Mouse (Mus musculus) G1E (cell line): ENCODE measurements around the gene RPS10-NUDT3. TPM values are rescaled to one million over a fixed set of nuclear protein-coding genes. Genes with fewer than 3 reads are reported as not detected.

Experiments used
- ATAC-seq: 2 replicates; pipeline ENCODE4 v1.8.0; 2016; ENCODE audit warnings: mild to moderate bottlenecking; ENCODE audit not compliant: insufficient number of reproducible peaks, poor library complexity, low FRiP score, severe bottlenecking; ENCODE audit errors: extremely low read depth
- DNase-seq: peaks from one replicate; pipeline ENCODE4 v3.0.0; 2012; ENCODE audit warnings: low spot score
- H3K27me3 ChIP-seq: 2 replicates; pipeline ENCODE4 v1.6.1; 2012; ENCODE audit warnings: mild to moderate bottlenecking, low read length, inconsistent platforms; ENCODE audit not compliant: insufficient read depth
- H3K36me3 ChIP-seq: replicated peaks from 2 replicates; pipeline ENCODE3; 2012; ENCODE audit warnings: mild to moderate bottlenecking, inconsistent platforms
- H3K4me1 ChIP-seq: 2 replicates; pipeline ENCODE4 v1.6.1; 2012; ENCODE audit warnings: low read depth, low read length, inconsistent platforms, mixed read lengths; ENCODE audit not compliant: insufficient read depth
- H3K4me3 ChIP-seq: 2 replicates; pipeline ENCODE4 v1.5.1; 2012; ENCODE audit warnings: low read depth, mild to moderate bottlenecking, inconsistent platforms, low read length, moderate library complexity, mixed read lengths
- H3K9me3 ChIP-seq: replicated peaks from 2 replicates; pipeline ENCODE4 v1.6.1; 2012; ENCODE audit warnings: inconsistent platforms
- CTCF ChIP-seq: IDR thresholded peaks from 2 replicates; pipeline ENCODE4 v1.5.1; 2012; ENCODE audit warnings: low read depth, low read length, inconsistent platforms, mixed read lengths
- GATA1 ChIP-seq: IDR thresholded peaks from 2 replicates; pipeline ENCODE4 v1.6.1; 2012; ENCODE audit warnings: borderline replicate concordance, low read length, inconsistent platforms, mixed read lengths
- GATA2 ChIP-seq: IDR thresholded peaks from 2 replicates; pipeline ENCODE4 v1.6.1; 2012; ENCODE audit warnings: low read depth, low read length, inconsistent platforms, borderline replicate concordance
- POLR2AphosphoS5 ChIP-seq: IDR thresholded peaks from 2 replicates; pipeline ENCODE4 v1.6.1; 2012; ENCODE audit warnings: low read depth, low read length, inconsistent platforms; ENCODE audit not compliant: insufficient replicate concordance
- TAL1 ChIP-seq: conservative IDR thresholded peaks from 2 replicates; pipeline ENCODE4 v1.6.1; 2012; ENCODE audit warnings: low read depth, low read length, inconsistent platforms, mixed read lengths
- polyA plus RNA-seq: library from polyadenylated mRNA; stranded (reverse); fragments of >175 nt; gene quantifications from 2 replicates; pipeline ENCODE4 v1.2.3, GENCODE M21; 2012
- total RNA-seq, 2 experiments: library from RNA; stranded (forward) in 1 of 2; stranded (reverse) in 1 of 2; fragments of 200-1000 nt in 1 of 2; fragments of >200 nt in 1 of 2; fragmentation: Nextera tagmentation in 1 of 2; gene quantifications; 2 replicates each; pipeline ENCODE4 v1.2.3; 2014 to 2017

RPS10-NUDT3 gene
- total and polyA plus RNA-seq, 3 experiments, result not detected

- peak overlapping the region; percentile 95 for H3K4me3 ChIP-seq
- peaks cover 61% of the 10 kb centered on the region for H3K4me1 ChIP-seq
- no peak for TF ChIP-seq TAL1
- TF ChIP-seq POLR2AphosphoS5, result 0 out of 2 replicates have a peak, but pooled peaks have one; percentile 30
- H3K36me3 ChIP-seq, result peaks cover 48% of the 10 kb centered on the region
- ATAC-seq (no peak), DNase-seq (no peak)
- no peaks in the 10 kb centered on the region for H3K27me3 ChIP-seq
- no peaks in the 10 kb centered on the region for H3K9me3 ChIP-seq
Measured at GRCm38 (mm10) chr17:27558845-27559244, 76.2 kb downstream of the RPS10-NUDT3 start.

DNA sequence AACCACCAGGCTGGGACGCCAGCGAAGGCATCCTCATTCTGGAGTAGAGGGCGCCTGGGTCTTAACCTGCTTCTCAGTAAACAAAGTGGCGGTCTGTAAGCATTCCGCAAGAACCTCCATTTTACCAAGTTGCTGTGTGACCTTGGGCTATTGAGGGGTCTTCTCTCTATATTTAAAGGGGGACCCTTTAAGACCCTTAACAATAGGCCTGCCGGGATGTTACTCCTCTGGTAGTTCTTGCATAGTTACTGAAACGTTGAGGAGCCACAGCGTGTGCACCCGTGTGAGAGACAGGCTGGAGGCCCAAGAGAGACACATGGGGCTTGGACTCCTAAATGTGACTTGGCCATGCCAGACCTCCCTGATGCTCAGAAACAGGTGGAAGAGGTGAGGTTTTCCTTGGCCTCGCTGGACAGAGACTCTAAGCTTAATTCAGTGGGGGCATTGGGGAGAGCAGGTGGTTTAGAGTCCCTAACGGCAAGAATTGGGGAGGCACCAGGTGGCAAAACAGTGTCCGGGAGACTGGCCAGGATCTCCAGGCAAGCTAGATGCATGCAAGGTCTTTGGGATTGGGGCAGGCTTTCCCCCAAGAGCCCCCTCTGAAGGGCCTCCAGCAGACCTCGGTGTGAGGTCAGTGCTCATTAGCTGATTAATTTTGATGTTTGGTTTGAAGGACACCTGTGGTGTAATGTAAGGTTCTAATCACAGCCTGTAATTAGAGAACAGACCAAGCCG is 76.9 kb downstream of the RPS10-NUDT3 start:
- Histone ChIP-seq H3K27me3 (no peaks in the 10 kb centered on the region), H3K4me1 (peaks cover 63% of the 10 kb centered on the region), H3K4me3 (peak overlapping the region; percentile 95), H3K9me3 (no peaks in the 10 kb centered on the region), H3K36me3 (peaks cover 44% of the 10 kb centered on the region)
- ATAC-seq, result no peak
- no peak for TF ChIP-seq GATA2
- no peak for TF ChIP-seq POLR2AphosphoS5
- TF ChIP-seq TAL1, result no peak
- no peak for TF ChIP-seq GATA1
- no peak for TF ChIP-seq CTCF
- DNase-seq, result no peak

- H3K4me1 ChIP-seq, result peaks cover 70% of the 10 kb centered on the region
- TF ChIP-seq GATA1, result no peak
- no peak for TF ChIP-seq CTCF
- TF ChIP-seq GATA2, result no peak
- TF ChIP-seq TAL1, result no peak
- no peak for TF ChIP-seq POLR2AphosphoS5
- H3K27me3 ChIP-seq, result no peaks in the 10 kb centered on the region
- peaks cover 51% of the 10 kb centered on the region for H3K36me3 ChIP-seq
- H3K9me3 ChIP-seq, result no peaks in the 10 kb centered on the region
- H3K4me3 ChIP-seq, result peak overlapping the region; percentile 95
- DNase-seq, result peak; percentile 55
- 0 out of 2 replicates have a peak, but pooled peaks have one; percentile 5 for ATAC-seq
Measured at GRCm38 (mm10) chr17:27557181-27557926, 77.7 kb downstream of the RPS10-NUDT3 start.

DNA sequence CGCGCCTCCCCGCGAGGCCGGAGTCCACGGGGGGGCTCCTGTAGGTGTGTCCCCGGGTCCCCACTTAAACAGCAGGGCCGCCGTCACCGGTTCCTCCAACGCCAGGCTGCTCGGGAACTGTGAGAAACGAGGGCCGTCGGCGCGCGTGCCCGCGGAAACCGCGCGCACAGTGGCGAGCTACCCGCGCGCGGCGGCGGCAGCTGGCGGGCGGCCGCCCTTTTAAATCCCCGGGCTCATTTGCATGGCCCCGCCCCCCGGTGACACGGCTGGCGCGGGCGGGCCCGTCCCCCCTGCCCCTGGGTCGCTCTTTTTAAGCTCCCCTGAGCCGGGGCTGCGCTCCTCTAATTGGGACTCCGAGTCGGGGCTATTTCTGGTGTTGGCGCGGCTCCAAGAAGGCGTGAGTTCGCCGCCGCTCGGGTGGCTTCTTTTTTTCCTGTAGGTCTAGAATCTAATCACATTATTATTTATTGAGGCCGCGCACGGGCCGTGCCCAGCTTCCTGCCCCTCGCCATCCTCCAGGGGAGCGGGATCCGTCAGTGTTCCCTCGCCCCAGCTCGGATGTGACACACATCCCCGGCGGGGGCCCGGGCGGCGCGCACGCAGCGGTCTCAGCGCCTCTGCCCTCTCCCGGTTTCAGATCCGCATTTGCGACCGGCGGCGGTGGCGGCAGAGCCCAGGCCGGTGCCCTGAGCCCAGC is 78.6 kb downstream of the RPS10-NUDT3 start, which contains the start of gene Hmga1:
Gene Hmga1 (plus strand): TSS at position 183 of the 697 bp plus-strand sequence.
- ATAC-seq (peak; percentile 23; the same call in 1 of the 2 replicates), DNase-seq (peak; percentile 86)
- H3K9me3 ChIP-seq, result no peaks in the 10 kb centered on the region
- H3K27me3 ChIP-seq, result no peaks in the 10 kb centered on the region
- H3K4me1 ChIP-seq, result peaks cover 72% of the 10 kb centered on the region
- TF ChIP-seq GATA1, result no peak
- no peak for TF ChIP-seq POLR2AphosphoS5
- TF ChIP-seq CTCF, result no peak
- no peak for TF ChIP-seq TAL1
- no peak for TF ChIP-seq GATA2
- H3K36me3 ChIP-seq, result peaks cover 44% of the 10 kb centered on the region
- peak within 1 kb of the TSS; percentile 95 for H3K4me3 ChIP-seq

- Histone ChIP-seq H3K4me3 (peak overlapping the region; percentile 95), H3K4me1 (peaks cover 72% of the 10 kb centered on the region), H3K36me3 (peaks cover 36% of the 10 kb centered on the region), H3K9me3 (no peaks in the 10 kb centered on the region), H3K27me3 (no peaks in the 10 kb centered on the region)
- no peak for TF ChIP-seq GATA1
- no peak for TF ChIP-seq GATA2
- no peak for TF ChIP-seq POLR2AphosphoS5
- TF ChIP-seq CTCF, result no peak
- no peak for TF ChIP-seq TAL1
- DNase-seq, result peak; percentile 98
- peak; percentile 37; the same call in 1 of the 2 replicates for ATAC-seq
Measured at GRCm38 (mm10) chr17:27555512-27556172, 79.4 kb downstream of the RPS10-NUDT3 start.

GRCm38 (mm10) chr17:27555075-27555511 is 79.9 kb downstream of the RPS10-NUDT3 start:
- TF ChIP-seq CTCF (no peak), GATA1 (no peak), POLR2AphosphoS5 (no peak; the same call in 1 of the 2 replicates)
- H3K27me3 ChIP-seq, result no peaks in the 10 kb centered on the region
- peak; percentile 67 for ATAC-seq
- peaks cover 30% of the 10 kb centered on the region for H3K36me3 ChIP-seq
- peak overlapping the region; percentile 95 for H3K4me3 ChIP-seq
- DNase-seq, result peak; percentile 98
- peaks cover 69% of the 10 kb centered on the region for H3K4me1 ChIP-seq
- no peaks in the 10 kb centered on the region for H3K9me3 ChIP-seq
